Mouse (Mus musculus) heart, adult 2 months (tissue): ENCODE measurements at regions not wholly inside any gene's neighbourhood (a gene's known extent, or its start where the extent isn't known, plus 50 kb on each side); places are given as distances from the start of the nearest gene placed in this dataset.

ENCODE experiments used
- CTCF ChIP-seq: fragments of 200-600 bp; IDR thresholded peaks from 2 replicates; pipeline ENCODE4 v1.8.1; 2022; ENCODE audit warnings: antibody characterized with exemption, mild to moderate bottlenecking, moderate library complexity
- POLR2A ChIP-seq: fragments of 200-500 bp; IDR thresholded peaks from 2 replicates; pipeline ENCODE4 v1.6.1; 2011; ENCODE audit warnings: mild to moderate bottlenecking, low read depth, low read length, control low read depth; ENCODE audit not compliant: insufficient read depth

DNA sequence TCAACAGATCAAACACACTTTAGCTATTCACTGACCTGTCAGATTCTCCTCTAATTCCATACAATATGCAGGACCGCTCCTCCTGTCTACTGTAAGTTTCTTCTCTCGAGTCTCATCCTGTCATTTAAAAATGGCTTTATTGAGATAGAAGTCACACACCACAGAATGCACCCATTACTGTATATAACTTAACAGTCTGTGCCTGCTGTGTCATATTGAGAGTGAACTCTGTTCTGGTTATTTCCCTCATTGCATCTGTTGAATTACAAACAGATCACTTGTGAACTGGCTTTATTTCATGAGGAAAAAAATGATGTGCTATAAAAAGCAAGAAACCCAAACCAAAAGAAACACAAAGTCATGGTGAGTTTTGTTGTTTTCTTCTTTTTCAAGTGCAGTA, 198.2 kb downstream of the Kcnrg start:
- no peak for TF ChIP-seq CTCF
- no peak for TF ChIP-seq POLR2A
